Comparison of ENCODE assay signal across 8 mouse cellular contexts in the genomic region with DNA sequence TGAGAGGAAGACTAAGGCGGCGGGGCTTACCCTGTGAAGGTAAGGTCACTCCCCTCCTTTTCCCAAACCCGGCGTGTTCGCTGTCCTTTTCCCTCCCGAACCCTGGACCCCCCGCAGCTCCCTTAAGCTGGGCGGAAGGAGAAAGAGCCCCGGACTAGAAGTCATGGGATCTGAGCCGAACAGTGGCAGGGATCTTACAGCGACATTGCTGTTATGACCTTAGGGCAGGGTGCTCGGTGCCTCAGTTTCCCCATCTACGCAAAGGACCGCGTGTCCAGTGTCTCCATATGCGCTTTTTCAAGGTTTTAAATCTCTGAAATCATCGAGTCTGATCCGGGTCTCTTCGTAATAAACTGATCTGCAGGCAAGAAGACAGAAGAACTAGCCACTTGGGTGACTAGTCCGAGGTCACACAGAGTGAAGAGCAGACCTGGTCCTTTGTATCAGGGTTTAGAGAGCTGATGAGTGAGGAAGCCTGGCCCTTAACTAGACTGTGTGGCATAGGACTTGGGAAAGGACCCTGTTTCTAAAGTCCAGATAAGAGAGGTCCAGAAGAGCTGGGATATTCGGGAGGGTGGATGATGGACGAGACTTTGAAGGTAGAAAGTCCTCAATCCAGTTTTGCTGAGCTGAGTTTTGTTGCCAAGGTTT. TPM values are rescaled to one million over a fixed set of nuclear protein-coding genes. Genes with fewer than 3 reads are reported as not detected.
A peak's percentile ranks its signal among the peaks of the same experiment; 100 is the strongest.
DNase-seq lines count a peak whose midpoint lies in the region; ATAC-seq and TF ChIP-seq lines count a peak whose summit lies in the region.

No protein-coding gene starts in this region.

- H3K27ac ChIP-seq in left cerebral cortex, adult 2 months = peak overlapping the region; percentile 73
- peak overlapping the region; percentile 50 for H3K27ac ChIP-seq in bone marrow macrophage, adult 2 months (ENCODE audit: insufficient read depth, low read depth, low read length)

- ATAC-seq in megakaryocyte, adult 5-6 weeks (ENCODE audit: poor library complexity, severe bottlenecking) = peak; percentile 1; the same call in 1 of the 2 replicates
- no peak for ATAC-seq in activated CD4-positive, CD25-positive, alpha-beta regulatory T cell, adult 4 months
- ATAC-seq in granulocyte monocyte progenitor cell, adult 5-6 weeks (replicated peaks; ENCODE audit: poor library complexity, severe bottlenecking) = no peak

- no peak for DNase-seq in left cerebral cortex, adult 2 months (ENCODE audit: extremely low spot score in 1 of 2, low spot score in 2 of 2)
- DNase-seq in left cerebral cortex, adult 18-20 months (ENCODE audit: low spot score in 2 of 2) = no peak
- DNase-seq in heart, postnatal 4 days = peak; percentile 11
- DNase-seq in cerebellum, adult 9-11 months = no peak

- H3K4me1 ChIP-seq in bone marrow macrophage, adult 2 months (ENCODE audit: control insufficient read depth, insufficient read depth, low read length) = peaks cover 24% of the 10 kb centered on the region

- TF ChIP-seq CTCF in left cerebral cortex, adult 2 months (IDR thresholded peaks at IDR 0.05) = no peak
- TF ChIP-seq CTCF in bone marrow macrophage, adult 2 months (IDR thresholded peaks at IDR 0.05; ENCODE audit: low read depth, low read length) = no peak

- intact Hi-C loops in left cerebral cortex, adult 2 months (cut with DNase I) = loop anchor here (2.0 kb wide), 1 partner anchor 48 kb away; a partner anchor contains a TSS

- peak overlapping the region; percentile 75 for H3K4me3 ChIP-seq in left cerebral cortex, adult 2 months
- H3K4me3 ChIP-seq in bone marrow macrophage, adult 2 months (ENCODE audit: insufficient read depth, low read length) = peak overlapping the region; percentile 77

- TF ChIP-seq POLR2A in bone marrow macrophage, adult 2 months (IDR thresholded peaks at IDR 0.05; ENCODE audit: borderline replicate concordance, low read depth, low read length) = no peak

RNA-seq across cellular contexts. Expression of a gene that starts 0.4 kb away (rescaled TPM):
- 10 to 100 TPM; 11.8 to 12.9 TPM for total RNA-seq in left cerebral cortex, adult 2 months (2021)
- 10 to 100 TPM; 10.7 to 11.3 TPM for total RNA-seq in left cerebral cortex, adult 18-20 months (2021)
- polyA plus RNA-seq in bone marrow macrophage, adult 2 months (2012; ENCODE audit: insufficient read depth, insufficient read length, missing spikeins) = 64.1 and 71.0 TPM in 2 replicates
- total RNA-seq in heart, postnatal 4 days (2021) = 10 to 100 TPM; 31.5 to 34.7 TPM
- 23.2 and 26.1 TPM in 2 replicates for total RNA-seq in megakaryocyte, adult 5-6 weeks (2015)
- total RNA-seq in megakaryocyte, adult 5-6 weeks (2017) = 20.7 and 25.3 TPM in 2 replicates
- 10 to 100 TPM in 1 of 2 experiments, 1 to 10 TPM in 1; 9.7 to 11.0 TPM for polyA plus RNA-seq in activated CD4-positive, CD25-positive, alpha-beta regulatory T cell, adult 4 months (2017; shearing (Covaris generic))
- 22.5 and 24.8 TPM in 2 replicates for total RNA-seq in granulocyte monocyte progenitor cell, adult 5-6 weeks (2014; fragmentation: Nextera tagmentation)
- 19.8 and 23.7 TPM in 2 replicates for total RNA-seq in granulocyte monocyte progenitor cell, adult 5-6 weeks (2017)

RNA-seq across cellular contexts. Expression of a gene that starts 0.6 kb away (rescaled TPM):
- 10 to 100 TPM; 35.1 to 41.0 TPM for total RNA-seq in left cerebral cortex, adult 2 months (2021)
- 10 to 100 TPM; 32.8 to 33.2 TPM for total RNA-seq in left cerebral cortex, adult 18-20 months (2021)
- 92.2 and 95.1 TPM in 2 replicates for polyA plus RNA-seq in bone marrow macrophage, adult 2 months (2012; ENCODE audit: insufficient read depth, insufficient read length, missing spikeins)
- 10 to 100 TPM; 26.5 to 28.1 TPM for total RNA-seq in heart, postnatal 4 days (2021)
- 46.8 and 47.6 TPM in 2 replicates for total RNA-seq in megakaryocyte, adult 5-6 weeks (2015)
- total RNA-seq in megakaryocyte, adult 5-6 weeks (2017) = 110 and 118 TPM in 2 replicates
- polyA plus RNA-seq in activated CD4-positive, CD25-positive, alpha-beta regulatory T cell, adult 4 months (2017; shearing (Covaris generic)) = 10 to 100 TPM; 36.9 to 38.3 TPM
- total RNA-seq in granulocyte monocyte progenitor cell, adult 5-6 weeks (2014; fragmentation: Nextera tagmentation) = 31.5 and 36.8 TPM in 2 replicates
- 47.4 and 54.9 TPM in 2 replicates for total RNA-seq in granulocyte monocyte progenitor cell, adult 5-6 weeks (2017)

RNA-seq across cellular contexts. Expression of a gene that starts 47.5 kb away (rescaled TPM):
- total RNA-seq in left cerebral cortex, adult 2 months (2021) = 10 to 100 TPM; 42.3 to 43.4 TPM
- 10 to 100 TPM; 47.9 to 49.7 TPM for total RNA-seq in left cerebral cortex, adult 18-20 months (2021)
- 54.8 and 71.2 TPM in 2 replicates for polyA plus RNA-seq in bone marrow macrophage, adult 2 months (2012; ENCODE audit: insufficient read depth, insufficient read length, missing spikeins)
- total RNA-seq in heart, postnatal 4 days (2021) = 10 to 100 TPM; 58.0 to 61.1 TPM
- total RNA-seq in megakaryocyte, adult 5-6 weeks (2015) = 98.2 and 100 TPM in 2 replicates
- 71.7 and 85.0 TPM in 2 replicates for total RNA-seq in megakaryocyte, adult 5-6 weeks (2017)
- polyA plus RNA-seq in activated CD4-positive, CD25-positive, alpha-beta regulatory T cell, adult 4 months (2017; shearing (Covaris generic)) = 10 to 100 TPM; 66.2 to 78.3 TPM
- total RNA-seq in granulocyte monocyte progenitor cell, adult 5-6 weeks (2014; fragmentation: Nextera tagmentation) = 150 and 151 TPM in 2 replicates
- total RNA-seq in granulocyte monocyte progenitor cell, adult 5-6 weeks (2017) = 103 and 127 TPM in 2 replicates

RNA-seq across cellular contexts. Expression of a gene that starts 47.7 kb away (rescaled TPM):
- 10 to 100 TPM; 12.1 to 14.4 TPM for total RNA-seq in left cerebral cortex, adult 2 months (2021)
- 10 to 100 TPM; 13.0 to 14.2 TPM for total RNA-seq in left cerebral cortex, adult 18-20 months (2021)
- 10.1 and 10.9 TPM in 2 replicates for polyA plus RNA-seq in bone marrow macrophage, adult 2 months (2012; ENCODE audit: insufficient read depth, insufficient read length, missing spikeins)
- total RNA-seq in heart, postnatal 4 days (2021) = 10 to 100 TPM; 12.5 to 14.2 TPM
- 9.3 and 11.2 TPM in 2 replicates for total RNA-seq in megakaryocyte, adult 5-6 weeks (2015)
- total RNA-seq in megakaryocyte, adult 5-6 weeks (2017) = 9.2 and 11.2 TPM in 2 replicates
- polyA plus RNA-seq in activated CD4-positive, CD25-positive, alpha-beta regulatory T cell, adult 4 months (2017; shearing (Covaris generic)) = 10 to 100 TPM; 16.4 to 17.5 TPM
- 20.1 and 24.1 TPM in 2 replicates for total RNA-seq in granulocyte monocyte progenitor cell, adult 5-6 weeks (2014; fragmentation: Nextera tagmentation)
- total RNA-seq in granulocyte monocyte progenitor cell, adult 5-6 weeks (2017) = 17.4 and 17.6 TPM in 2 replicates
